Mouse (Mus musculus) erythroblast, embryonic 14.5 days (primary cell): ENCODE measurements around the gene Gm26620. TPM values are rescaled to one million over a fixed set of nuclear protein-coding genes. Genes with fewer than 3 reads are reported as not detected.

ENCODE experiments used
- H3K27me3 ChIP-seq: 2 replicates; pipeline ENCODE4 v1.6.1; 2012; ENCODE audit warnings: inconsistent platforms; ENCODE audit not compliant: control insufficient read depth
- H3K36me3 ChIP-seq: 2 replicates; pipeline ENCODE4 v1.6.1; 2012; ENCODE audit warnings: mild to moderate bottlenecking, inconsistent platforms; ENCODE audit not compliant: control insufficient read depth
- H3K4me1 ChIP-seq: 2 replicates; pipeline ENCODE4 v1.6.1; 2012; ENCODE audit warnings: inconsistent platforms; ENCODE audit not compliant: control insufficient read depth
- H3K4me3 ChIP-seq: replicated peaks from 2 replicates; pipeline ENCODE3; 2012; ENCODE audit warnings: moderate library complexity, mild to moderate bottlenecking, inconsistent platforms
- H3K9me3 ChIP-seq: 2 replicates; pipeline ENCODE4 v1.6.1; 2012; ENCODE audit warnings: low read length, inconsistent platforms, mixed read lengths; ENCODE audit not compliant: control insufficient read depth
- GATA1 ChIP-seq: IDR thresholded peaks from 2 replicates; pipeline ENCODE4 v1.6.1; 2012; ENCODE audit warnings: low read length, inconsistent platforms, mixed read lengths
- TAL1 ChIP-seq: IDR thresholded peaks from 3 replicates; pipeline ENCODE4 v1.6.1; 2012; ENCODE audit warnings: low read length, inconsistent platforms, mixed read lengths
- polyA plus RNA-seq: library from polyadenylated mRNA; stranded (reverse); fragments of >175 nt; gene quantifications from 2 replicates; pipeline ENCODE4 v1.2.3, GENCODE M21; 2012

The Gm26620 gene
- polyA plus RNA-seq, 1 experiment = 0.28 TPM

GRCm38 (mm10) chr1:170919308-170919707 lies 34.4 kb downstream of the Gm26620 start:
- TF ChIP-seq GATA1 (no peak), TAL1 (no peak)
- Histone ChIP-seq H3K9me3 (no peaks in the 10 kb centered on the region), H3K36me3 (no peaks in the 10 kb centered on the region), H3K4me3 (no peak overlapping the region), H3K27me3 (no peaks in the 10 kb centered on the region), H3K4me1 (peaks cover 3% of the 10 kb centered on the region)

- peak overlapping the region; percentile 51 for H3K4me3 ChIP-seq
- H3K9me3 ChIP-seq = no peaks in the 10 kb centered on the region
- TF ChIP-seq TAL1 (no peak), GATA1 (no peak)
Observed at GRCm38 (mm10) chr1:170924485-170924884, 39.6 kb downstream of the Gm26620 start.

DNA sequence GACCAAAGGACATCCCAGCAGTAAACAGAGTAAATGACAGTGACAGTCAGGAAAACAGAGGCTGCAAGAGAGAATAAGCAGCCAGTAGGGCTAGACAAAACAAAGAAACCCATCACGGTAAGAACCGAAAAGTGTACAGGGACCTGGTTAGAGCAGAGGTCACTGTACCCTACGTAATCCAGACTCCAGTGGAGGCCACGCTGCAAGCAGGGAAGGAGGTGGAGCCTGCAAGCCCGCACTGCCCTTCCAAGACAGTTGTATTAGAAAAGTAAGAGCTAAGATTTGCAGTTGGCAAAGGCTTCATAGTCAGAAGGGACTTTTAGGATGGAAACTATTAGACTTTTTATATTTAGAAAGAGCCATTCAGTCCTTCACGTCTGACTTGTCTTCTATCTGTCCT lies 42.1 kb downstream of the Gm26620 start:
- Histone ChIP-seq H3K4me1 (peaks cover 7% of the 10 kb centered on the region), H3K4me3 (no peak overlapping the region), H3K27me3 (no peaks in the 10 kb centered on the region), H3K36me3 (no peaks in the 10 kb centered on the region), H3K9me3 (no peaks in the 10 kb centered on the region)
- TF ChIP-seq TAL1 = no peak
- no peak for TF ChIP-seq GATA1

More at GRCm38 (mm10) chr1:170924485-170924884, 39.6 kb downstream of the Gm26620 start:
- Histone ChIP-seq H3K27me3 (no peaks in the 10 kb centered on the region), H3K4me1 (peaks cover 7% of the 10 kb centered on the region), H3K36me3 (no peaks in the 10 kb centered on the region)

GRCm38 (mm10) chr1:170927378-170927777 lies 42.5 kb downstream of the Gm26620 start, which contains the start of gene Fcrla:
Gene Fcrla (minus strand): TSS chr1:170927583.
- no peak for TF ChIP-seq GATA1
- TF ChIP-seq TAL1 = no peak
- Histone ChIP-seq H3K4me3 (no peak within 1 kb of the TSS), H3K36me3 (no peaks in the 10 kb centered on the region), H3K27me3 (no peaks in the 10 kb centered on the region), H3K4me1 (peaks cover 7% of the 10 kb centered on the region), H3K9me3 (no peaks in the 10 kb centered on the region)

- TF ChIP-seq TAL1 = no peak
- no peak for TF ChIP-seq GATA1
Observed at GRCm38 (mm10) chr1:170928467-170928866, 43.6 kb downstream of the Gm26620 start.

DNA sequence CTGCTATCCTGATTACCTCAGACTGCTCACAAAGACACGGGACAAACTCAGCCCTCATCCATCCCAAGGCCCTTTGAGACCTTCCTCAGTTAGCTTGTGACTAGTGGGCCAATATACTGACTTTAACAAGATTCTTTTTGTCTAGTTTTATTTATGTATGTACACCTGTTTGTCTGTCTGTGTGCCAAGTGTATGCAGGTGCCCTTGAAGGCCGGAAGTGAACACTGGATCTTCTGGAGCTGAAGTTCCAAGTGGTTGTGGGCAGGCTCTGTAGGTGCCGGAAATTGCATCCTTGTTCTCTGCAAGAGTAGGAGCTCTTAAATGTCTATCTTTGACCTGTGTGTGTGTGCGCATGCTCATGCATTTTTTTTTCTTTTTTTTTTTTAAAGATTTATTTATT lies 44.4 kb downstream of the Gm26620 start:
- H3K4me1 ChIP-seq = peaks cover 5% of the 10 kb centered on the region
- H3K36me3 ChIP-seq = no peaks in the 10 kb centered on the region
- H3K9me3 ChIP-seq = no peaks in the 10 kb centered on the region
- no peak for TF ChIP-seq TAL1
- TF ChIP-seq GATA1 = no peak
- H3K4me3 ChIP-seq = no peak overlapping the region
- no peaks in the 10 kb centered on the region for H3K27me3 ChIP-seq

More at GRCm38 (mm10) chr1:170928467-170928866, 43.6 kb downstream of the Gm26620 start:
- no peaks in the 10 kb centered on the region for H3K27me3 ChIP-seq
- H3K4me3 ChIP-seq = no peak overlapping the region
- peaks cover 7% of the 10 kb centered on the region for H3K4me1 ChIP-seq
- H3K36me3 ChIP-seq = no peaks in the 10 kb centered on the region
- H3K9me3 ChIP-seq = no peaks in the 10 kb centered on the region

GRCm38 (mm10) chr1:170932043-170932442 lies 47.2 kb downstream of the Gm26620 start:
- H3K4me3 ChIP-seq = no peak overlapping the region
- no peaks in the 10 kb centered on the region for H3K27me3 ChIP-seq
- TF ChIP-seq TAL1 (no peak), GATA1 (no peak)
- H3K9me3 ChIP-seq = no peaks in the 10 kb centered on the region
- no peaks in the 10 kb centered on the region for H3K36me3 ChIP-seq
- no peaks in the 10 kb centered on the region for H3K4me1 ChIP-seq

DNA sequence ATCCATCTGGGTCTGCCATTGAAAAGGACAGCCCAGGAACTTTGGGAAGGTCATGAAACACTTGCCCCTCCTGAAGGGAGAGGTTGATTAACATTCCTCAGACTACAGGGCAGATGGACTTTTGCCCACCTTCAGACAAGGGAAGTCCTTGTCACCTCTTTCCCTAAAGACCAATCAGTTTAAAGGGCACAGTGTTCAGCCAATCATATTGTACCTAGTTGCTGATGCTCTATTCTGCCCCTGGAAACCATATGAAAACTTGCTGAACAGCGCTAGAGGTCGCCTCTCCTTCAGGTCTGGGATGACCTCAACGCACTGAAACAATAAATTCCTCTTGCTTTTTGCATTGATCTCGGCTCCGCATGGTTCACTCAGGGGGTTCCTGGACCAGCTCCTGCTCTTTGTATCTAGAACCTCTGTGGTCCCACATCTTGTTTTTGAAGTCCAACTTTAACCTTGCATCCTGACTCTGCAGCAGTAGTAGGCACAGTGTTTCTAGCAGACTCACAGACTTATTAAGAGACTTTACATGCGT lies 48.6 kb downstream of the Gm26620 start:
- H3K4me3 ChIP-seq = no peak overlapping the region
- no peaks in the 10 kb centered on the region for H3K27me3 ChIP-seq
- H3K4me1 ChIP-seq = no peaks in the 10 kb centered on the region
- TF ChIP-seq GATA1 = no peak
- TF ChIP-seq TAL1 = no peak
- no peaks in the 10 kb centered on the region for H3K36me3 ChIP-seq
- no peaks in the 10 kb centered on the region for H3K9me3 ChIP-seq

GRCm38 (mm10) chr1:170933940-170934339 lies 49.1 kb downstream of the Gm26620 start:
- no peaks in the 10 kb centered on the region for H3K4me1 ChIP-seq
- H3K4me3 ChIP-seq = no peak overlapping the region
- H3K9me3 ChIP-seq = no peaks in the 10 kb centered on the region
- no peaks in the 10 kb centered on the region for H3K36me3 ChIP-seq
- TF ChIP-seq TAL1 = no peak
- TF ChIP-seq GATA1 = no peak
- H3K27me3 ChIP-seq = no peaks in the 10 kb centered on the region

GRCm38 (mm10) chr1:170934383-170934782 lies 49.5 kb downstream of the Gm26620 start:
- no peaks in the 10 kb centered on the region for H3K9me3 ChIP-seq

More at GRCm38 (mm10) chr1:170934383-170934782, 49.5 kb downstream of the Gm26620 start:
- Histone ChIP-seq H3K27me3 (no peaks in the 10 kb centered on the region), H3K4me1 (no peaks in the 10 kb centered on the region), H3K4me3 (no peak overlapping the region), H3K36me3 (no peaks in the 10 kb centered on the region)
- no peak for TF ChIP-seq TAL1
- no peak for TF ChIP-seq GATA1

Other genes with a start within 250 kb of the Gm26620 start
- not detected in 2 replicates for gene Olfml2b, start 240.5 kb upstream of the Gm26620 start, polyA plus RNA-seq
- 0.21 and 0.22 TPM in 2 replicates for gene Atf6, start 17.3 kb upstream of the Gm26620 start, polyA plus RNA-seq
- 0.10 and 0.16 TPM in 2 replicates for gene Dusp12, start 475 bp downstream of the Gm26620 start, polyA plus RNA-seq
- gene Fcrlb, start 27.9 kb downstream of the Gm26620 start, polyA plus RNA-seq = not detected in 2 replicates
- not detected in 2 replicates for gene Fcrla, start 42.5 kb downstream of the Gm26620 start, polyA plus RNA-seq
- gene Fcgr2b, start 91.5 kb downstream of the Gm26620 start, polyA plus RNA-seq = not detected in 2 replicates
- not detected in 2 replicates for gene Fcgr4, start 133.9 kb downstream of the Gm26620 start, polyA plus RNA-seq
- gene Fcgr3, start 179.9 kb downstream of the Gm26620 start, polyA plus RNA-seq = 0.06 TPM in 1 of 2 replicates, not detected in the other
- 0.37 and 0.64 TPM in 2 replicates for gene Cfap126, start 228.9 kb downstream of the Gm26620 start, polyA plus RNA-seq